Mouse (Mus musculus): ENCODE data around the gene 4931406P16Rik. TPM values are rescaled to one million over a fixed set of nuclear protein-coding genes. Genes with fewer than 3 reads are reported as not detected.

The 4931406P16Rik gene
- polyA plus RNA-seq, 1 experiment from 2014 or later, result 45.7 TPM

DNA sequence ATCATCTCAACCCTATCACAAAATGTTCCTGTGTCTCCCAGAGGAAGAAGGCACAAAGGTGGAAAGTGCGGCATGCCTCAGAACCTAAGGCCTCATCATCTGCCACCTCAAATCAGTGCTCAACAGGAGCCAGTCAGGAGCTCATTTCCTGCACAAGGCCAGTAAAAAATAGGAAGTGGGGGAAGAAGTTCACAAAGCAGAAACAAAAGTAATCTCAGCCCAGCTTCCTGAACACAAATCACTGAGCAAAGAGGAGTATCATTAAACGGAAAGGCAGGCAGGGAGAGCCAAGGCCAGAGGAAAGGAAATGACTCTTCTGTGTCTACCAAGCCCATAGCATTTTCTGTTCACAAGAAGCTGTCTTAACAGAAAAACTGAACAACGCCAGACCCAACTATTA is 11.4 kb downstream of the 4931406P16Rik start:
- H3K9me3 ChIP-seq (ENCODE audit: control insufficient read depth, low read length), result no peaks in the 10 kb centered on the region
- H3K9ac ChIP-seq (ENCODE audit: low read depth, low read length), result no peak overlapping the region
- ATAC-seq (ENCODE audit: low FRiP score, low TSS enrichment), result no peak
- no peaks in the 10 kb centered on the region for H3K36me3 ChIP-seq (ENCODE audit: control insufficient read depth, insufficient read depth, low read length)
- H3K27me3 ChIP-seq (ENCODE audit: control insufficient read depth, insufficient read depth, low read length), result no peaks in the 10 kb centered on the region
- H3K27ac ChIP-seq (ENCODE audit: low read depth, low read length), result peak overlapping the region; percentile 77; the same call in 1 of the 2 replicates
- H3K4me2 ChIP-seq (replicated peaks; ENCODE audit: low read depth, low read length), result no peak overlapping the region
- H3K4me3 ChIP-seq (ENCODE audit: low read length), result no peak overlapping the region
- H3K4me1 ChIP-seq (ENCODE audit: control insufficient read depth, insufficient read depth, low read length), result 0 out of 2 replicates have a peak, but pooled peaks cover 10% of the 10 kb centered on the region
- WGBS, result 62% methylated on average over 3 of the region's 3 CpGs

DNA sequence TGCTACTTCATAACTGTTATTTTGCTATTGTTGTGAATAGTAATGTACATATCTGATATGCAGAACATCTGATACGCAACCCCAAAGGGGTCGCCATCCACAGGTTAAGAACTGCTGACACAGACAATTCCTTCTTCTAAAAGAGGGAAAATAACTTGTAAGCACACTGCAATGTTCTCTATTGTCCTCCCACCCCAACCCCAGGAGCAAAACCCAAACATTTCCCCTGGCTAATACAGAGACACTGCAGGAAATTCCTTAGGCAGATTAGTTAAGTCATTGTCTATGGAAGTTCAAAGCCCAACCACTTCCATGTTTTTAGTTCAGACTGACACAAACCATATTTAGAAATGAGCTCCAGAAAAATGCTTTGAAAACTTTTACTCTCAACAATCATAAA is 14.5 kb downstream of the 4931406P16Rik start:
- no peak overlapping the region for H3K4me3 ChIP-seq (ENCODE audit: low read length)
- H3K27me3 ChIP-seq (ENCODE audit: control insufficient read depth, insufficient read depth, low read length), result no peaks in the 10 kb centered on the region
- H3K4me1 ChIP-seq (ENCODE audit: control insufficient read depth, insufficient read depth, low read length), result 0 out of 2 replicates have a peak, but pooled peaks cover 10% of the 10 kb centered on the region
- H3K27ac ChIP-seq (ENCODE audit: low read depth, low read length), result no peak overlapping the region
- peaks cover 7% of the 10 kb centered on the region; the same call in 1 of the 2 replicates for H3K36me3 ChIP-seq (ENCODE audit: control insufficient read depth, insufficient read depth, low read length)
- H3K9me3 ChIP-seq (ENCODE audit: control insufficient read depth, low read length), result no peaks in the 10 kb centered on the region
- 86% methylated on average over 2 of the region's 2 CpGs for WGBS
- no peak overlapping the region for H3K9ac ChIP-seq (ENCODE audit: low read depth, low read length)
- H3K4me2 ChIP-seq (replicated peaks; ENCODE audit: low read depth, low read length), result no peak overlapping the region
- no peak for ATAC-seq (ENCODE audit: low FRiP score, low TSS enrichment)

GRCm38 (mm10) chr7:34296124-34296523 is 17.2 kb downstream of the 4931406P16Rik start:
- ATAC-seq (ENCODE audit: low FRiP score, low TSS enrichment), result no peak
- 94% methylated on average over 3 of the region's 3 CpGs for WGBS

GRCm38 (mm10) chr7:34292633-34293032 is 20.7 kb downstream of the 4931406P16Rik start:
- no peaks in the 10 kb centered on the region for H3K4me1 ChIP-seq (ENCODE audit: control insufficient read depth, insufficient read depth, low read length)
- ATAC-seq (ENCODE audit: low FRiP score, low TSS enrichment), result no peak

More at GRCm38 (mm10) chr7:34296124-34296523, 17.2 kb downstream of the 4931406P16Rik start:
- no peaks in the 10 kb centered on the region for H3K27me3 ChIP-seq (ENCODE audit: control insufficient read depth, insufficient read depth, low read length)
- no peak overlapping the region for H3K4me2 ChIP-seq (replicated peaks; ENCODE audit: low read depth, low read length)
- H3K27ac ChIP-seq (ENCODE audit: low read depth, low read length), result no peak overlapping the region
- H3K36me3 ChIP-seq (ENCODE audit: control insufficient read depth, insufficient read depth, low read length), result peaks cover 7% of the 10 kb centered on the region; the same call in 1 of the 2 replicates
- H3K9ac ChIP-seq (ENCODE audit: low read depth, low read length), result no peak overlapping the region
- H3K9me3 ChIP-seq (ENCODE audit: control insufficient read depth, low read length), result no peaks in the 10 kb centered on the region
- H3K4me1 ChIP-seq (ENCODE audit: control insufficient read depth, insufficient read depth, low read length), result 0 out of 2 replicates have a peak, but pooled peaks cover 4% of the 10 kb centered on the region
- no peak overlapping the region for H3K4me3 ChIP-seq (ENCODE audit: low read length)

GRCm38 (mm10) chr7:34291265-34291664 is 22.1 kb downstream of the 4931406P16Rik start:
- Histone ChIP-seq H3K36me3 (ENCODE audit: control insufficient read depth, insufficient read depth, low read length) (peaks cover 4% of the 10 kb centered on the region; the same call in 1 of the 2 replicates), H3K9me3 (ENCODE audit: control insufficient read depth, low read length) (no peaks in the 10 kb centered on the region), H3K27me3 (ENCODE audit: control insufficient read depth, insufficient read depth, low read length) (no peaks in the 10 kb centered on the region), H3K4me1 (ENCODE audit: control insufficient read depth, insufficient read depth, low read length) (no peaks in the 10 kb centered on the region), H3K4me3 (ENCODE audit: low read length) (no peak overlapping the region), H3K9ac (ENCODE audit: low read depth, low read length) (no peak overlapping the region), H3K27ac (ENCODE audit: low read depth, low read length) (peak overlapping the region; percentile 17; the same call in 1 of the 2 replicates), H3K4me2 (replicated peaks; ENCODE audit: low read depth, low read length) (no peak overlapping the region)
- no peak for ATAC-seq (ENCODE audit: low FRiP score, low TSS enrichment)
- WGBS, result 58% methylated on average over 1 of the region's 1 CpGs

More at GRCm38 (mm10) chr7:34292633-34293032, 20.7 kb downstream of the 4931406P16Rik start:
- Histone ChIP-seq H3K27me3 (ENCODE audit: control insufficient read depth, insufficient read depth, low read length) (no peaks in the 10 kb centered on the region), H3K4me2 (replicated peaks; ENCODE audit: low read depth, low read length) (no peak overlapping the region), H3K9ac (ENCODE audit: low read depth, low read length) (no peak overlapping the region), H3K36me3 (ENCODE audit: control insufficient read depth, insufficient read depth, low read length) (peaks cover 7% of the 10 kb centered on the region; the same call in 1 of the 2 replicates), H3K9me3 (ENCODE audit: control insufficient read depth, low read length) (no peaks in the 10 kb centered on the region), H3K27ac (ENCODE audit: low read depth, low read length) (no peak overlapping the region), H3K4me3 (ENCODE audit: low read length) (no peak overlapping the region)
- 84% methylated on average over 2 of the region's 2 CpGs for WGBS

DNA sequence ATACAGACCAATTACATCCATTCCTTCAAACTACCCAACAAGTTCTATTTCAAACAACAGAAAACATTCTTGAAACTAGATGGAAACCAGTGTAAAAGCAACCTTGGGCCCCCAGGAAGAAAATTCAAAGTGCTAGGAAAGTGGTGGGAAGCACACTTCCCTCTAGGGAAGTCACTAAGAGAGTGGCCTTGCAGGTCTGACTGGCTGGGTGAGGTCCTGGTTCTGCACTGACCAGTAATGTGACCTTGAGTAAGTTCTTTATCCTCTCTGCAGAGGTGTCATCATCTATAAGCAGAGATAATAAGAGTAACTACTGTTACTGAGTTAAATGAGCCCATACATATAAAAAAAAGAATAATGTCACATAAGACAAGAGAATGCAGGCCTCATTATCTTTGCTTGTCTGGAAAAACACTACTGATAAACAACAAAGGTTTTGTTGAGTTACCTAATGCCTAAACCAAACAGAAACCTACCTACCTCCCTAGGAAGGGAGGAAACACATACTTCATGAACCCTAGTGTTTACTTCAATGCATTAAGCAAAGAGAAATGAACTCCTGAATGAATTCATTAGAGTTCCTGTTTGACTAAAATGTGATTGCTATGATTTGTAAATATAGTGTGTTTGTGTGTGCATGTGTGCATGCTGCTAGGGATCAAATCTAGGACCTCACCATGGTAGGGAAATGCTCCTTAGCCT is 22.8 kb downstream of the 4931406P16Rik start:
- H3K36me3 ChIP-seq (ENCODE audit: control insufficient read depth, insufficient read depth, low read length), result no peaks in the 10 kb centered on the region
- H3K4me2 ChIP-seq (replicated peaks; ENCODE audit: low read depth, low read length), result no peak overlapping the region
- H3K27me3 ChIP-seq (ENCODE audit: control insufficient read depth, insufficient read depth, low read length), result no peaks in the 10 kb centered on the region
- no peaks in the 10 kb centered on the region for H3K4me1 ChIP-seq (ENCODE audit: control insufficient read depth, insufficient read depth, low read length)
- H3K4me3 ChIP-seq (ENCODE audit: low read length), result no peak overlapping the region
- H3K27ac ChIP-seq (ENCODE audit: low read depth, low read length), result no peak overlapping the region
- H3K9ac ChIP-seq (ENCODE audit: low read depth, low read length), result no peak overlapping the region
- no peak for ATAC-seq (ENCODE audit: low FRiP score, low TSS enrichment)
- H3K9me3 ChIP-seq (ENCODE audit: control insufficient read depth, low read length), result no peaks in the 10 kb centered on the region

DNA sequence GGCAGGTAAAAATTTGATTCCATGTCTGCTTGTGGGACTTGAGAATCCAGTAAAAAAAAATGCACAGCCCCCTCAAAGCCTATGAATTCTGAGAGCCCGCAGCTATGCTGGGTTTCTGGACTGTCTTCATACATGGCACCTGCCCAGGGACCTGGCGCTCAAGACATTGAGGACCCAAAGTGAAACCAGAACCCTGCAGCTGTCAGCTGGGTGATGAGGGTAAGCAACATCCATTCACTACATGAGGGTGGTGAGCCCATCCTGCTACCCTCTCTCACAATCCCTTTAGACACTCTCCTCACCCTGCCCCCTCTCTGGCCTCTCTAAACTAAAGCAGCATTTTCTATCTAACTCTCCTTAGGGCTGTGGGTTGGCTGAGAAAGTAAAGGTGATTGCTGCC is 35.7 kb downstream of the 4931406P16Rik start:
- Histone ChIP-seq H3K36me3 (ENCODE audit: control insufficient read depth, insufficient read depth, low read length) (peaks cover 1% of the 10 kb centered on the region; the same call in 1 of the 2 replicates), H3K9ac (ENCODE audit: low read depth, low read length) (no peak overlapping the region), H3K9me3 (ENCODE audit: control insufficient read depth, low read length) (no peaks in the 10 kb centered on the region), H3K4me3 (ENCODE audit: low read length) (no peak overlapping the region), H3K4me1 (ENCODE audit: control insufficient read depth, insufficient read depth, low read length) (no peaks in the 10 kb centered on the region), H3K27me3 (ENCODE audit: control insufficient read depth, insufficient read depth, low read length) (no peaks in the 10 kb centered on the region), H3K27ac (ENCODE audit: low read depth, low read length) (no peak overlapping the region), H3K4me2 (replicated peaks; ENCODE audit: low read depth, low read length) (no peak overlapping the region)
- no peak for ATAC-seq (ENCODE audit: low FRiP score, low TSS enrichment)
- 93% methylated on average over 2 of the region's 2 CpGs for whole genome bisulfite sequencing

- Histone ChIP-seq H3K4me1 (ENCODE audit: control insufficient read depth, insufficient read depth, low read length) (no peaks in the 10 kb centered on the region), H3K4me3 (ENCODE audit: low read length) (no peak overlapping the region), H3K9ac (ENCODE audit: low read depth, low read length) (no peak overlapping the region), H3K27ac (ENCODE audit: low read depth, low read length) (no peak overlapping the region), H3K36me3 (ENCODE audit: control insufficient read depth, insufficient read depth, low read length) (no peaks in the 10 kb centered on the region), H3K4me2 (replicated peaks; ENCODE audit: low read depth, low read length) (no peak overlapping the region), H3K27me3 (ENCODE audit: control insufficient read depth, insufficient read depth, low read length) (no peaks in the 10 kb centered on the region), H3K9me3 (ENCODE audit: control insufficient read depth, low read length) (no peaks in the 10 kb centered on the region)
- no peak for ATAC-seq (ENCODE audit: low FRiP score, low TSS enrichment)
- WGBS, result 98% methylated on average over 3 of the region's 3 CpGs
These were observed 37.3 kb downstream of the 4931406P16Rik start for GRCm38 (mm10) chr7:34276066-34276465.

- Histone ChIP-seq H3K4me1 (ENCODE audit: control insufficient read depth, insufficient read depth, low read length) (no peaks in the 10 kb centered on the region), H3K27ac (ENCODE audit: low read depth, low read length) (no peak overlapping the region), H3K27me3 (ENCODE audit: control insufficient read depth, insufficient read depth, low read length) (no peaks in the 10 kb centered on the region), H3K9me3 (ENCODE audit: control insufficient read depth, low read length) (no peaks in the 10 kb centered on the region), H3K4me3 (ENCODE audit: low read length) (no peak overlapping the region), H3K36me3 (ENCODE audit: control insufficient read depth, insufficient read depth, low read length) (no peaks in the 10 kb centered on the region), H3K9ac (ENCODE audit: low read depth, low read length) (no peak overlapping the region), H3K4me2 (replicated peaks; ENCODE audit: low read depth, low read length) (no peak overlapping the region)
- WGBS, result 71% methylated on average over 4 of the region's 4 CpGs
- ATAC-seq (ENCODE audit: low FRiP score, low TSS enrichment), result no peak
These were observed 40.9 kb downstream of the 4931406P16Rik start for GRCm38 (mm10) chr7:34272465-34272864.

Data from kidney, embryonic 14.5 days (tissue).